Mouse (Mus musculus) embryonic stem cell, embryonic (primary cell): ENCODE results near the gene St8sia1.
"Not testable (repeated sequence)": the region's sequence is repeated elsewhere in the genome, so short reads cannot be mapped to it uniquely, and the experiment has no call there.

Experiments used
- CTCF ChIA-PET, 4 experiments: fragments of 300-600 bp in 2 of 4; fragments of 350-600 bp in 2 of 4; sonication (Branson Sonifier 250); formaldehyde crosslinking; loops; one replicate each; lab custom pipeline; 2022; ENCODE audit warnings: inconsistent platforms in 2 of 4; lab: Charles Lee
- POLR2A ChIA-PET, 4 experiments: fragments of 300-600 bp in 2 of 4; fragments of 350-600 bp in 2 of 4; sonication (Branson Sonifier 250); formaldehyde crosslinking; loops; one replicate each; lab custom pipeline; 2022; ENCODE audit warnings: antibody characterized with exemption in 4 of 4, inconsistent platforms in 1 of 4; lab: Charles Lee

St8sia1 gene

DNA sequence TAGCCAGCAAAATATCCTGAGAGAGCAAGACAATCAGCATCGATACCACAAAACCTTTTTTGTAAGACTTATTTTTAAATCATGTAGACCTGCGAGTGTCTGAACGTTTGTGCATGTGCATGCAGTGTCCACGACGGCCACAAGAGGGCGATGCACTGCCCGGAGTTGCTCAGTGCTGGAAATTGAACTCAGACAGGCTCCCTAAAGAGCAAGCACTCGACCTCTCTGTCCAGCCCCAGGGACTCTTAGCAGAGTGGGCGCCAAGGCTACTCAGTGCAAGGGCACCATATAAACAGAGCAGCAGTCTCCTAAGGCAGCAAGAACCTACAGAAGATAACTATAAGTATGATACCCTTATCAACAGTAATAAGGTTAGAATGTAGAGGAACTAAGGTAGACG lies 24.5 kb upstream of the St8sia1 start:
- ChIA-PET CTCF (interaction anchor here in 2 of 4 experiments (0.5 to 2.3 kb wide), 7 partner anchors 13 to 246 kb away, joined by 3 to 7 read pairs (median 4); no protein-coding TSS in a partner anchor), POLR2A (interaction anchor here in 2 of 4 experiments (0.5 to 4.4 kb wide), 6 partner anchors 10 to 202 kb away, joined by 4 to 26 read pairs (median 8); no protein-coding TSS in a partner anchor)

- CTCF ChIA-PET, result interaction anchor here in 3 of 4 experiments (0.5 to 2.3 kb wide), 10 partner anchors 10 to 231 kb away, joined by 3 to 7 read pairs (median 3); no protein-coding TSS in a partner anchor
- POLR2A ChIA-PET, result interaction anchor here in 3 of 4 experiments (0.5 to 4.4 kb wide), 15 partner anchors 9 to 480 kb away, joined by 3 to 26 read pairs (median 4); partner anchors contain the start of gene Ldhb (in 1 of the 3)
These were observed 24.0 kb upstream of the St8sia1 start for GRCm38 (mm10) chr6:142988231-142988630.

DNA sequence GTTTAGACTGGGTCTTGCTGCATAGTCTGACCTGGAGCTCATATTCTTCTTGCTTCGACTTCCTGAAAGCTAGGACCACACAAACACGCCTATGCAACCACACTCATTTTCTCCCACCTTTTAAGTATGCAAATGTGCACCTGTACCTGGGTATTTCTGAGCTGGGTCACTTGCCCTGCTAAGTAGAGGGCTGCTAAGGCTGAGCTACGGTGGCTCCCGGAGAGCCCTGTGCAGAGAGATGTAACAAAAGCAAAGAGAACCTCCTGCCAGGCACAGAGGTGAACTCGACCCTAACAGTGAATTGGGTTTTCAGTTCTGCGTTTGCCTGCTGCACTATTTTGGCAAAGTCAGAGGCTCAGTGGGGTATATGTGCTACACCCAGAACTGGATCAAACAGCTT lies 23.4 kb upstream of the St8sia1 start:
- CTCF ChIA-PET, result interaction anchor here in 3 of 4 experiments (0.5 to 2.3 kb wide), 11 partner anchors 9 to 232 kb away, joined by 3 to 7 read pairs (median 3); no protein-coding TSS in a partner anchor
- POLR2A ChIA-PET, result interaction anchor here in 2 of 4 experiments (0.5 to 4.4 kb wide), 18 partner anchors 8 to 479 kb away, joined by 3 to 26 read pairs (median 4); partner anchors contain the start of gene Ldhb (in 1 of the 2)

DNA sequence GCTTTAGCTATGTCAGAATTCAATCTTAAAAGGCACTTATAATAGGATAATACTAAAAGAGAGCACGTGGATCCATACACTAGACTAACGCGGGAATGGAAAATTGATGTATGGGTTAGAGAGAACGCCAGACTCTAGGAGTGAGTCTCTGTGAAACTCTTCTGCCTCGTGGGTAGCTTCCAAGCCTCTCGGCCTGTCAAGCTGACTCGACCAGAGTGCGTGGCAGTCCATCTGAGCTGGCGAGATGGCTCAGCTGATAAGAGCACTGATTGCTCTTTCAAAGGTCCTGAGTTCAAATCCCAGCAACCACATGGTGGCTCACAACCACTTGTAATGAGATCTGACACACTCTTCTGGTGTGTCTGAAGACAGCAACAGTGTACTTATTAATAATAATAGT lies 22.5 kb upstream of the St8sia1 start:
- ChIA-PET CTCF (interaction anchor here in 1 of 4 experiments (0.5 kb wide), 1 partner anchor 207 kb away, joined by 3 read pairs; no protein-coding TSS in a partner anchor), POLR2A (interaction anchor here in 1 of 4 experiments (0.6 to 4.4 kb wide), 9 partner anchors 9 to 475 kb away, joined by 3 to 26 read pairs (median 5); no protein-coding TSS in a partner anchor)

- POLR2A ChIA-PET, result interaction anchor here in 1 of 4 experiments (0.6 to 4.4 kb wide), 8 partner anchors 10 to 474 kb away, joined by 3 to 26 read pairs (median 5); no protein-coding TSS in a partner anchor
- CTCF ChIA-PET, result not testable (repeated sequence)
These were observed 21.4 kb upstream of the St8sia1 start for GRCm38 (mm10) chr6:142985561-142986238.

DNA sequence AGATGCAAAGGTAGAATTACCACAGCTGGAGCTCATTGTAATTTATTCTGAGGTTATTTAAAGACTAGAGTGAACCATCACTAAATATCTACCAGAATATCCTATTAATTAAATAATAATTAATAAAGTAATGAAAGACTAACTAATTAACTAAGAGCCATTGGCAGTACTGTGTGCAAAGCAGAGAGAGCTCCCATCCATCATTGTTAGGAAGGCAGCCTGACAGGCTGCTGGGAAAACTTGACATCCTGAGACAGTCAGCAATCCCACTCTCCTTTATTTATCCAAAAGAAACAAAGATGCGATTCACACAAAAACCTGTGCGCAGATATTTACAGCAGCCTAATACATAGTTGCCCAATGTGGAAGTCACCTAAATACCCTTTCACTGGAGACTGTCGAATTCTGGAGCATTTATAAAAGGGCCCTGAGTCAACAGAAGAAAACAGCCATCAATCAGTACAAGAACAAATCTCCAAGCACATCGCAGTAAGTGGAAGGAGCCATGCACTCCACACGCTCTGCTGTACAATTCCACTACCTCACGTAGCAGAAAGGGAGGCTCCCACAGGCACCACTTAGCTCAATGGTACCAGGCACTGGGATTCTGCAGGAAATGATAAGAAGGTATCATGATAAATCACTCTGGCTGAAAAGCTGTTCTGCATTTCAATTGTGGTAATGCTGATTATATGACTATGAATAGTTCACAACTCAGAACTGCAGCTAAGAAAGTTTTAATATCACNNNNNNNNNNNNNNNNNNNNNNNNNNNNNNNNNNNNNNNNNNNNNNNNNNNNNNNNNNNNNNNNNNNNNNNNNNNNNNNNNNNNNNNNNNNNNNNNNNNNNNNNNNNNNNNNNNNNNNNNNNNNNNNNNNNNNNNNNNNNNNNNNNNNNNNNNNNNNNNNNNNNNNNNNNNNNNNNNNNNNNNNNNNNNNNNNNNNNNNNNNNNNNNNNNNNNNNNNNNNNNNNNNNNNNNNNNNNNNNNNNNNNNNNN lies 15.7 kb upstream of the St8sia1 start:
- ChIA-PET CTCF (interaction anchor here in 1 of 4 experiments (1.5 kb wide), 1 partner anchor 15 kb away, joined by 3 read pairs; no protein-coding TSS in a partner anchor), POLR2A (interaction anchor here in 1 of 4 experiments (1.1 to 1.7 kb wide), 3 partner anchors 8 to 472 kb away, joined by 3 to 6 read pairs (median 5); partner anchors contain the start of gene Ldhb)

DNA sequence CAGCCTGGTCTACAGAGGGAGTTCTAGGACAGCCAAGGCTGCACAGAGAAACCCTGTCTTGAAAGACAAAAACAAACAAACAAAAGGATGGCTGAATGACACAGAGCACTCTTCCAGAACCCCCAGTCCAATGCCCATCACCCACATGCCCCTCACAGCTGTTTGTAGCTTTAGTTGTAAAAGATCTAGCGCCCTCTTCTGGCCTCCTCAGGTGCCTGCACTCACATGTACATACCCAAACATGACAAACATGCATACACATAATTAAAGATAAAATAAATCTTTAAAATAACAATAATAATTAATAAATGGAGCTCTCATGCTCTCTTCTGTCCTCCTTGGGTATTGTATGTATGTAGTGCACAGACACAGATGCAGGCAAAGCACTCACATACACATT lies 13.0 kb upstream of the St8sia1 start:
- POLR2A ChIA-PET, result interaction anchor here in 1 of 4 experiments (0.5 to 1.2 kb wide), 3 partner anchors 14 to 186 kb away, joined by 5 read pairs; no protein-coding TSS in a partner anchor
- CTCF ChIA-PET, result interaction anchor here in 2 of 4 experiments (0.6 to 1.6 kb wide), 3 partner anchors 15 to 198 kb away, joined by 3 to 6 read pairs (median 3); no protein-coding TSS in a partner anchor

DNA sequence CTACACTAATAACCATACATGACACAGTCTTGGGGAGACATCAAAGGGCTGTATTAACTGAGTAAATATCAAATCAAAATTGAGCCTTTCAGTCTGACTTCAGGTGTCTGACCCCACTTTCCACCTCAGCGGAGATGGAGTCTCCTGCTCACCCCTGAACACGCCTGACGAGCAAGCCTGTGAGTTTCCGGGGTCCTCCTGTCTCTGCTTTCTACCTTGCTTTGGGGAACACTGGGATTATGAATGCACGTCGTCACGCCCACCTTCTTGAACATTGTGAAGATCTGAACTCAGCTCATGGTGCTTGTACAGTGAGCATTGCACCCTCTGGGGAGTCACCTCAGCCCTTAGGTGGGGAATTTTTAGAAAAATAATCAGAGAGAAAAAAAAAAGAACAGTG lies 9.0 kb upstream of the St8sia1 start:
- ChIA-PET POLR2A (interaction anchor here in 1 of 4 experiments (0.6 kb wide), 1 partner anchor 131 kb away, joined by 3 read pairs; no protein-coding TSS in a partner anchor), CTCF (no interaction called here)

DNA sequence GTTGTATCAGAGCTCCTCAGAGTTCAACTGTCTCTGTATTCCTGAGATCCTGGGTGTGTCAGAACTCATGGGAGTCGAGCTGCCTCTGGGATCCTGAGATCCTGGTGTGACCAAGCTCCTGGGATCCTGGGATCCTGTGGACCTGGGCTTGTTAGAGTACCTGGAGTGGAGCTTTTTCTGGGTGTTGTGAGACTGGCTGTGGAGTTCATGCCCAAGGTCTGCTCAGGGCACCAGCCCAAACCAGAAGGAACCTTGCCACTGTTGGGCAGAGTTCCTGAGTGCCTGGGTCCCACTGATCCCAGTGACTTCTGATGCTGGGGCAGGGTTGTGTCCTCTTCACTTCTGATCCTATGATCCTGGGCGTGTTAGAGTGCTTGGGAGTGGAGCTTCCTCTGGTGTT lies 8.0 kb upstream of the St8sia1 start:
- CTCF ChIA-PET, result no interaction called here
- POLR2A ChIA-PET, result no interaction called here

DNA sequence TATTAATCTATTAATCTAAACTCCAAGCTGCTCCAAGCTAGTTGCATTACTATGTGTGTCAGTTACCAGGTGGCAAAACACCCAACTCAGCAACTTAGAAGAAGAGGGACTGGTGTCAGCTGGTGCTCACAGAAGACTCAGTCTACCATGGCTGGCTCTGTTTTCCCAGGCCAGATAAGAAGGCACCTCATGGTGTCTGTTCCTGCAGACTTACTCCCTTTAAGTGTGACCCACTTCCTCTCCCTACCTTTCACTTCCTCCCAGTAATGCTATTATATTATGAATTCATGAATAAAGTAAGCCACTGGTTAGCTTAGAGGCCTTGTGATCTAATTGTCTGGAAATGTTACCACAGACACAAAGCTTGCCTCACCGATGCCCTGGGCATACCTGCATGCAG lies 3.2 kb upstream of the St8sia1 start:
- ChIA-PET POLR2A (interaction anchor here in 2 of 4 experiments (0.6 to 1.0 kb wide), 2 partner anchors 9 to 98 kb away, joined by 3 read pairs; no protein-coding TSS in a partner anchor), CTCF (no interaction called here)

DNA sequence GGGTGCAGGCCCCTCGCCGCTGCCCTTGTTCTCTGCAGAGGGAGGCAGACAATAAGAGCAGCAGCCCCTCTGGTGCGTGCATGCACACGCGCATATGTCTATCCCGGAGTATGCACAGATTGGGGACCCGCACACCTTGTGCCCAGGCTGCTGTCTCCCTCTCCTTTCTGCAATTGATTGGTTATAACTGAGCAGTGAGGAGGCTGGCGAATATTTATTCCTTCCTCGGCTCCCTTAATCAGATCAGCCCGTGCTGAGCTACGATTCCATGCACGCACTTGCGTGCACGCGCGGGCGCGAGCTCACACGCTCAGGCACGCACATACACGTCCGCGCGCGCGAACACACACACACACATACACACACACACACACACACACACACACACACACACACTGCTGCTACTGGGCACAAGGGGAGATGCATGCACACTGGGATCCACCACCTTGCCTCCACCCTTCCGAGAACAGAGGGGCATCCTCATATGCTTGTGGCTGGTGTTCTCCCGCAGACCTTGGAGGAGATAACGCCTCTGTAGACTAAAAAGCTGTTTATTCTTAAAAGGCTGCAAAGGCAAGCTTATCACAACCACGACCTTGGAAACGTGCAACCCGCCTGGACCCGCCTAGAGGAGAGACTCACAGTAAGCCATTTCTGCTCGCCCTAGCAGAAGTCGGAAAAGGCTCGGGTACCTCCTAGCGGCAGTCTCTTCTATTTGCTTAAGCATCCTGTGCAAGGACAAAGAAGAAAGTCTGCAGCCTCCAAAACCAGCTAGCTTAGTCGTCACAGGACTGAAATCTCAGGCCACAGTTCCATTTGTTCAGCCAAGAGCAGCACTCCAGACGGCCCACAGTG lies 506 bp upstream of the St8sia1 start:
- CTCF ChIA-PET, result interaction anchor here (0.6 to 1.5 kb wide), 20 partner anchors 9 to 439 kb away, joined by 3 to 9 read pairs (median 4); partner anchors contain the start of gene C2cd5 (in 1 of the 4)
- POLR2A ChIA-PET, result interaction anchor here in 2 of 4 experiments (0.6 to 1.4 kb wide), 14 partner anchors 12 to 223 kb away, joined by 3 to 10 read pairs (median 3); no protein-coding TSS in a partner anchor

DNA sequence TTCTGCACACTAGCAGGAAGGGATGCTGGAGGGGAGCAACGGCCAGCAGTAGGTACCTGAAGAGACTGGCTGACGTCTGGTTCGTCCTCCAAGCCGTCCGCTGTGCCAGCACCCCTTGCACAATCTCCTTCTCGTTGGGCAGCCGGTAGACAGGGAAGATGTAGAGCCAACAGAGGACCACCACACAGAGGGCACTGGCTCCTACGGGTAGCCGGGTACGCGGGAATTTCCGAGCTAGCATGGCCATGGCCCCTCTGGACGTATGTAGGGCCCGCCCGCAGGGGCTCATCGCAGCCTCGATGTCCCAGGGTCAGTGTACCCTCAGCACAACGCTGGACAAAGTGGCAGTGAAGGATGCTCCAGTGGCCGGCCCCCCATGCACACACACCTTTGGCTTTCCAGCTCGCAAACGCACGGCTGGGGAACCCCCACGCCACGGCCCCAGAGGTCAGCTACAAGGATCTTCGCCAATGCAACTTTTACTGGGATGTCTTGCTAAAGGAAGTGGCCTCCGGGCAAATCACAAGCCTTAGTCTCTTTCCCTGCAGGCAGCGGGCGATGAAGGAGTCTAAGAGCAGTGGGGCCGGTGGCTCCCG lies 674 bp downstream of the St8sia1 start:
- CTCF ChIA-PET, result interaction anchor here in 1 of 4 experiments (1.7 kb wide), 1 partner anchor 14 kb away, joined by 6 read pairs; no protein-coding TSS in a partner anchor
- POLR2A ChIA-PET, result interaction anchor here in 2 of 4 experiments (0.5 to 3.9 kb wide), 4 partner anchors 11 to 456 kb away, joined by 4 to 32 read pairs (median 6); partner anchors contain the start of gene Ldhb (in 1 of the 2)

DNA sequence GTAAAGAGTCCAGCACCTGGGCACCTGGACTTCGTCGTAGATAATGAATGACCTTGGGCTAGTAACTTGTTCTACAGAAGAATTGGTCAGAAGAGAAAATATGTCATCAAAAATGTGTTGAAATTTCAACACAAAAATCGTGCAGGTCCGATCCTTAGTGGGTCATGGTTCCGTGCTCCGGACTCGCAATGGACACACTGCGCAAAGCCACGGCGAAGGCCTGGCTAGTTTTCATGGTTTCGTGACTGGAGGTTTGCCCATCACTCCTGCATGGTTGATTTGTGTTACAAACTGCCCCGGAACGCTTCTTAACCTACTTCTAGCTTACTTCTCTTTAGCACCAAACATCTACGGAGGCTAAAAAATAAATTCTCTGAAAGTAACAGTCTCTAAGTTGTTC lies 1.4 kb downstream of the St8sia1 start:
- CTCF ChIA-PET, result interaction anchor here in 1 of 4 experiments (1.7 kb wide), 1 partner anchor 15 kb away, joined by 6 read pairs; no protein-coding TSS in a partner anchor

DNA sequence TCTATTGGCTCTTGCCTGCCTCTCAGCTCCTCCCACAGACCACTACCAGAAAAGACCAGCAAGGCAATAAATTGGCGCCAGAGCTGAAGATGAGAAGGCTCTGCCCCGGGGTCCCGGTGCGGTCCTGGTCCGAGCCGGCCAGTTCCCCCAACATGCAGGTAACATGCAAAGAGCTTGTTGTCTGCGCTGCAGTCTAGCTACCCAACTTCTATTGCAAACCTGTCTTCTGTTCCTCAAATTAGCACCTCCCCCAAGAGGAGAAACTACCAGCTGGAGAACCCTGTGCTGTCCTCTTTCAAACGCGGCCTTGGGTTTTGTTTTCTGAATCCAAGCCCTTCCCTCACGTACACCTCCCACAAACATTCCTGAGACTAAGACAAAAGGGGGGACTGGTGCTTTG lies 1.8 kb downstream of the St8sia1 start:
- CTCF ChIA-PET, result interaction anchor here in 1 of 4 experiments (1.7 kb wide), 1 partner anchor 15 kb away, joined by 6 read pairs; no protein-coding TSS in a partner anchor
- POLR2A ChIA-PET, result interaction anchor here in 3 of 4 experiments (0.5 to 3.9 kb wide), 12 partner anchors 10 to 455 kb away, joined by 3 to 32 read pairs (median 5); partner anchors contain the start of genes C2cd5 (in 1 of the 3) and Ldhb (in 1 of the 3)

More for the DNA sequence above, 1.4 kb downstream of the St8sia1 start:
- POLR2A ChIA-PET, result interaction anchor here in 3 of 4 experiments (0.5 to 3.9 kb wide), 11 partner anchors 11 to 455 kb away, joined by 3 to 32 read pairs (median 5); partner anchors contain the start of genes C2cd5 (in 1 of the 3) and Ldhb (in 1 of the 3)

- CTCF ChIA-PET, result interaction anchor here in 1 of 4 experiments (1.7 kb wide), 1 partner anchor 16 kb away, joined by 6 read pairs; no protein-coding TSS in a partner anchor
- POLR2A ChIA-PET, result interaction anchor here in 2 of 4 experiments (0.6 to 3.9 kb wide), 12 partner anchors 10 to 454 kb away, joined by 3 to 32 read pairs (median 5); partner anchors contain the start of genes C2cd5 (in 1 of the 2) and Ldhb (in 1 of the 2)
These were observed 2.4 kb downstream of the St8sia1 start for GRCm38 (mm10) chr6:142961721-142962455.
